Mouse (Mus musculus) embryonic facial prominence, embryonic 12.5 days (tissue): ENCODE data around the gene Reln. TPM values are rescaled to one million over a fixed set of nuclear protein-coding genes. Genes with fewer than 3 reads are reported as not detected.

Experiments
- ATAC-seq: fragments of 200-750 bp; cut with Nextera tagmentation; 2 replicates; pipeline ENCODE4 v1.8.0; 2017; ENCODE audit not compliant: insufficient number of reproducible peaks, insufficient read depth, low FRiP score, low TSS enrichment
- H3K27ac ChIP-seq: fragments of 300-500 bp; sonication (generic); 2 replicates; pipeline ENCODE4 v1.5.1; 2016; ENCODE audit warnings: mild to moderate bottlenecking
- H3K27me3 ChIP-seq: fragments of 300-500 bp; sonication (generic); 2 replicates; pipeline ENCODE4 v1.6.1; 2016; ENCODE audit warnings: mild to moderate bottlenecking, moderate library complexity
- H3K36me3 ChIP-seq: fragments of 300-500 bp; sonication (generic); 2 replicates; pipeline ENCODE4 v1.6.1; 2016; ENCODE audit warnings: mild to moderate bottlenecking
- H3K4me1 ChIP-seq: fragments of 300-500 bp; sonication (generic); 2 replicates; pipeline ENCODE4 v1.6.1; 2016
- H3K4me2 ChIP-seq: fragments of 300-500 bp; sonication (generic); replicated peaks from 2 replicates; pipeline ENCODE4 v1.6.1; 2016; ENCODE audit warnings: mild to moderate bottlenecking, moderate library complexity
- H3K4me3 ChIP-seq: fragments of 300-500 bp; sonication (generic); 2 replicates; pipeline ENCODE4 v1.5.1; 2016; ENCODE audit warnings: mild to moderate bottlenecking
- H3K9ac ChIP-seq: fragments of 300-500 bp; sonication (generic); 2 replicates; pipeline ENCODE4 v1.6.1; 2016; ENCODE audit warnings: mild to moderate bottlenecking, moderate library complexity
- H3K9me3 ChIP-seq: fragments of 300-500 bp; sonication (generic); 2 replicates; pipeline ENCODE4 v1.6.1; 2016; ENCODE audit warnings: mild to moderate bottlenecking, moderate library complexity
- WGBS: fragments of 180-500 bp; shearing (Covaris S2); methylation state at CpG from one replicate; pipeline ENCODE4 v1.1.7; 2016; 5-methylcytosine and 5-hydroxymethylcytosine counted together
- polyA plus RNA-seq: library from polyadenylated mRNA; unstranded; fragments of >200 nt; fragmentation: Nextera tagmentation; extraction: Ambion mirVana; gene quantifications from 2 replicates; pipeline ENCODE4 v1.2.1, GENCODE M21; 2016

Gene Reln
- polyA plus RNA-seq, 1 experiment from 2014 or later = 4.1 TPM

GRCm38 (mm10) chr5:21944579-21944978 lies 399.9 kb downstream of the Reln start:
- no peak overlapping the region for H3K4me2 ChIP-seq
- no peaks in the 10 kb centered on the region for H3K4me1 ChIP-seq
- H3K9me3 ChIP-seq = no peaks in the 10 kb centered on the region
- 95% methylated on average over 1 of the region's 1 CpGs for WGBS
- no peak for ATAC-seq
- H3K36me3 ChIP-seq = no peaks in the 10 kb centered on the region
- H3K27ac ChIP-seq = no peak overlapping the region
- H3K9ac ChIP-seq = no peak overlapping the region
- H3K27me3 ChIP-seq = no peaks in the 10 kb centered on the region
- no peak overlapping the region for H3K4me3 ChIP-seq

DNA sequence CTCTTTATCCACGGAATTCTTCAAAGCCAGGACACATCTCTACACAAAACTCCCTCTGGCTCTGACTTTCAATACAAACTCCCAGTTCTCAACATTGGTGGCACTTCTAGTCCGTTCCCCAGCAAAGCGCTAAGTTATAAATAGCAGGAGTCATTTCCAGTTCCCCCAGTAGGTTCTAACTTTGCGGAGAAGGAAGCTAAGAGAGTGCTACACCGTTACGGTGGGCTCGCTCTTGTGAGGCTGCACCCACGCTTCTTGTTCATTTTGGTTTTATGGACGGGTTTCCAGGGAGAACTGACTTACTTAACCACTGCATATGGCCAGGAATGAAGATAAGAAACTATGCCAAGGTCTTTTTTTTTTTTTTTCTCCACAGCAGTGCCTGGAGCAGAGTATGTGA lies 405.1 kb downstream of the Reln start:
- Histone ChIP-seq H3K36me3 (no peaks in the 10 kb centered on the region), H3K9ac (no peak overlapping the region), H3K27ac (no peak overlapping the region), H3K27me3 (no peaks in the 10 kb centered on the region), H3K9me3 (no peaks in the 10 kb centered on the region), H3K4me1 (no peaks in the 10 kb centered on the region), H3K4me3 (no peak overlapping the region), H3K4me2 (no peak overlapping the region)
- ATAC-seq = no peak
- 85% methylated on average over 9 of the region's 9 CpGs for WGBS

DNA sequence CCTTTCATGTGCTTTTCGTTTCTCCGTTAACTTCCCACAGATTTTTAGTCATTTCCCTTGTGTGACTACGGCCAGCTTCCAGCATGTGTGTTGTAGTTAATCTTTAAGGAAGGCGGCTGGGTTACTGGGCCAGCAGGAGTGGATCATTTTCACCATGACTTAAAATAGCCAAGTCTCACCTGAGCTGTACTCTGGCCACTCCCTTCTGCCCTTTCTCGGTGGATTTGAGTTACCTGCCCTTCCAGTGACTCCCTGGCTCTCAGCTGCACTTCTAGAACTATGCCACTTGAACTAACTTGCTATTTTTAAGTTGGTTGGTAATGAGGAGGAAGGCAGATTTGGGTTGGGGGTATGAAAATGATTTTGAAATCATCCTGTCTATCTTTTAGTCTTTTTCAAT lies 406.4 kb downstream of the Reln start:
- Histone ChIP-seq H3K36me3 (no peaks in the 10 kb centered on the region), H3K9ac (no peak overlapping the region), H3K27ac (no peak overlapping the region), H3K4me2 (no peak overlapping the region), H3K4me1 (no peaks in the 10 kb centered on the region), H3K9me3 (no peaks in the 10 kb centered on the region), H3K27me3 (no peaks in the 10 kb centered on the region), H3K4me3 (no peak overlapping the region)
- 70% methylated on average over 5 of the region's 5 CpGs for WGBS
- no peak for ATAC-seq

- ATAC-seq = no peak
- no peaks in the 10 kb centered on the region for H3K36me3 ChIP-seq
- no peaks in the 10 kb centered on the region for H3K9me3 ChIP-seq
- no peak overlapping the region for H3K9ac ChIP-seq
- no peaks in the 10 kb centered on the region for H3K27me3 ChIP-seq
- no peak overlapping the region for H3K4me2 ChIP-seq
- WGBS = 90% methylated on average over 2 of the region's 2 CpGs
- no peaks in the 10 kb centered on the region for H3K4me1 ChIP-seq
- no peak overlapping the region for H3K4me3 ChIP-seq
- no peak overlapping the region for H3K27ac ChIP-seq
These were observed 407.9 kb downstream of the Reln start for GRCm38 (mm10) chr5:21936627-21937026.

DNA sequence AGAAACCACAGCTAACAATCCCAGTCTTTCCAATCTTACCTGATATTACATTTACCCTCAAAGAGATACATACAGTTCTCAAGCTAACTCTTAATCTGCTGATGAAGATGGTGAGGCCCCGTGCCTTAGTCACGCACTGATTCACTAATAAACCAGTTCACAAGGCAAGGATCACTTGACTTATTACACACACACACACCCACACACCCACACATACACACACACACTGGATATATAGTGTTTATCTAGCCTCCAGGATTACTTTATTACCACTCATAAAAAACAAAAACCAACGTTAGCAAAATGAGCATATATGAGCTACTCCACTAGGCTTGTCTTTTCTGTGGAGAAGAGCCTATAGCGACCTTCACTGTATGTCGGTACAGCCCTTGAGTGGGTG lies 408.4 kb downstream of the Reln start:
- H3K27me3 ChIP-seq = no peaks in the 10 kb centered on the region
- no peak overlapping the region for H3K4me2 ChIP-seq
- H3K4me3 ChIP-seq = no peak overlapping the region
- no peak for ATAC-seq
- H3K9me3 ChIP-seq = no peaks in the 10 kb centered on the region
- no peak overlapping the region for H3K9ac ChIP-seq
- H3K36me3 ChIP-seq = no peaks in the 10 kb centered on the region
- H3K27ac ChIP-seq = no peak overlapping the region
- 91% methylated on average over 5 of the region's 5 CpGs for WGBS
- no peaks in the 10 kb centered on the region for H3K4me1 ChIP-seq

- 82% methylated on average over 13 of the region's 13 CpGs for WGBS
- Histone ChIP-seq H3K27me3 (no peaks in the 10 kb centered on the region), H3K4me2 (no peak overlapping the region), H3K27ac (no peak overlapping the region), H3K4me1 (no peaks in the 10 kb centered on the region), H3K36me3 (no peaks in the 10 kb centered on the region), H3K9me3 (no peaks in the 10 kb centered on the region), H3K4me3 (no peak overlapping the region), H3K9ac (no peak overlapping the region)
- no peak for ATAC-seq
These were observed 409.6 kb downstream of the Reln start for GRCm38 (mm10) chr5:21934811-21935396.

- Histone ChIP-seq H3K27ac (no peak overlapping the region), H3K9ac (no peak overlapping the region), H3K4me3 (no peak overlapping the region), H3K9me3 (no peaks in the 10 kb centered on the region), H3K36me3 (no peaks in the 10 kb centered on the region), H3K27me3 (no peaks in the 10 kb centered on the region), H3K4me2 (no peak overlapping the region), H3K4me1 (no peaks in the 10 kb centered on the region)
- ATAC-seq = no peak
- WGBS = 98% methylated on average over 4 of the region's 4 CpGs
These were observed 410.3 kb downstream of the Reln start for GRCm38 (mm10) chr5:21934173-21934698.

DNA sequence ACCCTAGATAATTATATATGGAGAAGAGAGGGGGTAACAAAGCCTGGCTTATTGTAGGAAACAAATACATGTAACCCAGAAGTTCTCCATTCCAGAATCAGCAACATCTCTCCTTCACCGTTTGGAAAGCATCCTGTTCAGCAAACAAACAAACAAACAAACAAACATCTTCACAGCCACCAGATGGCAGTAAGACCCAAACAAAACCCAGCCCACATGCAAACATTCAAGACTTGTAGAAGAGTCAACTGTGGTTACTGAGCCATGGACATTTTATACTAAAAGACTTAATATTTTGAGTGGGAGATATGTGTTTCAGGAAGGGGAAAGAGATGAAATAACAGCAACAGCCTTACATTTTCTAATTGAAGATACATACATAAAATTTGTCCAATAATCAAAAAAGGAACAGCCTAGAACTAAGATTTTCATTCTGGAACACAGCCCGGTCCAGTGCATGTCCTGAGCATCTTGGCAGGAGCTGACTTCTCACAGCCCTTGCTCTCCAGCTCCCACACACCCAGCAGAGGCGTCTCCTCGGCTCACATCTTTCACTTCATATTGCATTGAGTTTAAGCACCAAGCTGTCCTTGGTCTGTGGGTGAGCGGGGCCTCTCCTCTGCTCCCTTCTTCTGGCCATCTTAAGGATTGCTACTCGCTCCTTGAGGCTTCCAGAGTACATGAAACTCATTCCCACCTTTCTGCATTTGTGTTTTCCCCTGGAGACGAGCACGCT lies 411.0 kb downstream of the Reln start:
- WGBS = 79% methylated on average over 8 of the region's 8 CpGs

DNA sequence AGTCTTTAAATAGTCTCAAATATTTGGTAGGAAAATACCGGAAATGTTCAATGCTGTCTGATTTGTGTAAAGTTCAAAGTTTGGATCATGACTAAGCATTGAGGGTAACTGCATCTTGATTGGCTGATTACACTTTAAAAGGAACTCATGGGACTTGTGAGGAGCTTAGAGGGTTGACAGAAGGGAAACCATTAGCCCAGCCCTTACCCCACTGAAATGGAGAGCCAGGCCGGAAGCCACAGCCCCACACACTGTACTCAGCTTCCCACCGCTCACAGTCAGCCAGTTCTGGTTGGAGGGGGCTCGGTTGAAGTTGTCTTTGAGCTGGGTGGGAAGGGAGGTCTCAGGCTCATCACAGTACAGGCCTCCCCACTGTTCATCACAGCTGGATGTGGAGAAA lies 413.4 kb downstream of the Reln start:
- WGBS = 66% methylated on average over 4 of the region's 4 CpGs
- Histone ChIP-seq H3K4me3 (no peak overlapping the region), H3K9ac (no peak overlapping the region), H3K27ac (no peak overlapping the region), H3K4me1 (no peaks in the 10 kb centered on the region), H3K27me3 (no peaks in the 10 kb centered on the region), H3K36me3 (no peaks in the 10 kb centered on the region), H3K4me2 (no peak overlapping the region), H3K9me3 (no peaks in the 10 kb centered on the region)
- ATAC-seq = no peak

More for the DNA sequence above, 411.0 kb downstream of the Reln start:
- H3K4me2 ChIP-seq = no peak overlapping the region
- no peak overlapping the region for H3K4me3 ChIP-seq
- no peaks in the 10 kb centered on the region for H3K27me3 ChIP-seq
- no peaks in the 10 kb centered on the region for H3K9me3 ChIP-seq
- H3K36me3 ChIP-seq = no peaks in the 10 kb centered on the region
- H3K9ac ChIP-seq = no peak overlapping the region
- no peak for ATAC-seq
- no peak overlapping the region for H3K27ac ChIP-seq
- no peaks in the 10 kb centered on the region for H3K4me1 ChIP-seq

DNA sequence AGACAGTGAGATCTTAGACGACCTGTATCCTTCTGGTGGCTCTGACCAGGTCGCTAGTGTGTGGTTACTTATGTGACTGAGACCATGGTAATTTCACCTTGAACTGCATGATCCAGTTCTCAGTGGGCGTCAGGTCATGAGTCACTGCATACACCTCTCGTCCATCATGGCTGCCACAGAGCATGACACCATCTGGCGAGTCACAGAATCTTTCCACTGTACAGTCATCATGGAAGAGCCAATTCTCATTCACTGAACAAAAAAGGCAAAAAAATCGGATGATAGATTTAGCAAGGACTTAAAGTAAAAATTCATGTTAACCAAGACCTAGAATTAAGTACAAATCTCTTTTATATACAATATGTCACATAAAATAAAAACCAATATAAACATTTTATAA lies 424.2 kb downstream of the Reln start:
- WGBS = 81% methylated on average over 6 of the region's 6 CpGs
- H3K9ac ChIP-seq = no peak overlapping the region
- H3K4me2 ChIP-seq = no peak overlapping the region

GRCm38 (mm10) chr5:21919281-21919780 lies 425.2 kb downstream of the Reln start:
- Histone ChIP-seq H3K27ac (no peak overlapping the region), H3K4me3 (no peak overlapping the region), H3K9me3 (0 out of 2 replicates have a peak, but pooled peaks cover 2% of the 10 kb centered on the region), H3K4me1 (no peaks in the 10 kb centered on the region), H3K9ac (no peak overlapping the region), H3K27me3 (no peaks in the 10 kb centered on the region), H3K4me2 (no peak overlapping the region), H3K36me3 (no peaks in the 10 kb centered on the region)
- WGBS = 81% methylated on average over 4 of the region's 4 CpGs
- no peak for ATAC-seq

More for the DNA sequence above, 424.2 kb downstream of the Reln start:
- no peak overlapping the region for H3K27ac ChIP-seq
- no peaks in the 10 kb centered on the region for H3K27me3 ChIP-seq
- H3K36me3 ChIP-seq = no peaks in the 10 kb centered on the region
- no peaks in the 10 kb centered on the region for H3K4me1 ChIP-seq
- no peak overlapping the region for H3K4me3 ChIP-seq
- 0 out of 2 replicates have a peak, but pooled peaks cover 2% of the 10 kb centered on the region for H3K9me3 ChIP-seq
- no peak for ATAC-seq

DNA sequence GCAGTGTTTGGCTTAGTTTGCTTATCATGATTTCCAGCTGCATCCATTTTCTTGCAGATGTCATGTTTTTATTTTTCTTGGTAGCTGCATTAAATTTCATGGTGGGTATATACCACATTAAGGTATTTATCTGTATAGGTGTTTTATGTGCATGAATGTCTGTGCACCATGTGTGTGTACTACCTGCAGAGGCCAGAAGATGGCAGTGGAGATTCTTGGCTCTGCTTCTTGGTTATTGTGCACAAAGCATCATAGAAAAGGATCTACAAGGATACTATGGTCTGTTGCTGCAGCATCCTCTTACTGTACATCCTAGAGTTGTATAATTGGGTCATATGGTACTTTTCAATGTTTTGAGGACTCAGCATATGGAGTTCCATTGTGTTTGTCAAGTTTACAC lies 428.5 kb downstream of the Reln start:
- H3K36me3 ChIP-seq = no peaks in the 10 kb centered on the region
- no peaks in the 10 kb centered on the region for H3K27me3 ChIP-seq
- 0 out of 2 replicates have a peak, but pooled peaks cover 2% of the 10 kb centered on the region for H3K9me3 ChIP-seq
- H3K27ac ChIP-seq = no peak overlapping the region
- no peak overlapping the region for H3K4me3 ChIP-seq
- H3K4me1 ChIP-seq = no peaks in the 10 kb centered on the region
- ATAC-seq = no peak
- H3K4me2 ChIP-seq = no peak overlapping the region
- H3K9ac ChIP-seq = no peak overlapping the region
